Mouse (Mus musculus) MEL (cell line): ENCODE measurements at regions not wholly inside any gene's neighbourhood (a gene's known extent, or its start where the extent isn't known, plus 50 kb on each side); places are given as distances from the start of the nearest gene placed in this dataset.

Source experiments
- CHD2 ChIP-seq: IDR thresholded peaks from 2 replicates; pipeline ENCODE4 v1.6.1; 2011; ENCODE audit warnings: low read length, improper control_type of control experiment
- CTCF ChIP-seq, 3 experiments: IDR thresholded peaks in 2 of 3; conservative IDR thresholded peaks in 1 of 3; 2 replicates each; pipeline ENCODE4 v1.5.1; 2011 to 2012; ENCODE audit warnings: low read length in 3 of 3, low read depth in 2 of 3, mild to moderate bottlenecking in 2 of 3, improper control_type of control experiment in 1 of 3, inconsistent platforms in 1 of 3, mixed read lengths in 1 of 3, moderate library complexity in 1 of 3; ENCODE audit not compliant: control insufficient read depth in 1 of 3, insufficient read depth in 1 of 3, poor library complexity in 1 of 3, severe bottlenecking in 1 of 3
- JUND ChIP-seq: IDR thresholded peaks from 2 replicates; pipeline ENCODE4 v1.6.1; 2011; ENCODE audit warnings: low read depth, mild to moderate bottlenecking, improper control_type of control experiment, low read length
- KAT2A ChIP-seq: conservative IDR thresholded peaks from 2 replicates; pipeline ENCODE4 v1.6.1; 2012; ENCODE audit warnings: low read depth, low read length, improper control_type of control experiment, inconsistent platforms
- MAX ChIP-seq: IDR thresholded peaks from 2 replicates; pipeline ENCODE4 v1.6.1; 2011; ENCODE audit warnings: low read length, improper control_type of control experiment
- POLR2A ChIP-seq, 2 experiments: IDR thresholded peaks; 2 replicates each; pipeline ENCODE4 v1.6.1; 2011 to 2012; ENCODE audit warnings: low read length in 2 of 2, mild to moderate bottlenecking in 2 of 2, control low read depth in 1 of 2, improper control_type of control experiment in 1 of 2, low read depth in 1 of 2, moderate library complexity in 1 of 2; ENCODE audit not compliant: control insufficient read depth in 1 of 2, insufficient read depth in 1 of 2, poor library complexity in 1 of 2
- SMC3 ChIP-seq: IDR thresholded peaks from 2 replicates; pipeline ENCODE4 v1.6.1; 2011; ENCODE audit warnings: low read depth, low read length, improper control_type of control experiment
- ZC3H11A ChIP-seq: IDR thresholded peaks from 2 replicates; pipeline ENCODE4 v1.6.1; 2012; ENCODE audit warnings: low read depth, mild to moderate bottlenecking, inconsistent platforms, low read length, improper control_type of control experiment

DNA sequence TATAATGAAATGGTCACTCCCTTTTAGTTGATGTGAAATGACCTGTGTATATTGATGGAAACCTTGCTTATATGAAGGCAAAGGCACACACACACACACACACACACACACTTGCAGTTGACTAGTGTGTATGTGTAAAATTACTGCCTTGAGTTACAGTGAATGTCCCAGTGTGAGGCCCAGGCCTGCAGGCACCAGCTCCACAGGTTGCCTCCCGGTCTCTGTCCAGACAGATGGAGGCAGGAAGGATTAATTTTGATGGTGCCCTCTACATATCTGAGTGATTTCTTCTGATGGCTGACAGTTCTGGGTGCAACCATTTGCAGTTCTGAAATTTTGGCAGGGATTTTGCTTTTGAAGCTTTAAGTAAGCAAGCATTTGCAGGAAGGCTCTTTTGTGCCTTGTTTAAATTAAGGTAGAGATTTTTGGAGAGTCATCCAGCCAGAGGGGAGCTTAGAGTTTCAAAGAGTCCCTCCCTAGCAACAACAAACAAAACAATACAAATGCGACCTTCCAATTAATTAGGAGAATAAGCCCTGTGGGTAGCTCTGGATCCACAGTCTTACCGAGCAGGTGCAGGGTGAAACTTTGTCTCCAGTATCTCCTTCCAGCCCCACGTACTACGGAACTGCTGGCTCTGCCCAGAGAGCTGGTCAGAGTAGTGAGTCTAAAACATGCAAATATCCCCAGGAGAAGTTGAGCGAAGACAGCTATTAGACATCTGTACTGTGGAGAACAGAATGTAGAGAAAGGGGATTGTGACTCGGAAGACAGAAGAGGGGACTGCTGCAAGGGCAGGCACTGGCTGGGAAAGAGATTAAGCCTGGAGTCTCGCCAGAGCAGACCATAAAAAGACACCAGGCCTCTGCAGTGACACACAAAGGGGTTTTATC lies 87.5 kb upstream of the Tut7 start:
- TF ChIP-seq MAX (no peak), CHD2 (no peak), ZC3H11A (no peak), KAT2A (no peak), CTCF (IDR thresholded peaks at IDR 0.05 in 2 of 3, conservative IDR thresholded peaks at IDR 0.05 in 1 of 3; ENCODE audit: control insufficient read depth in 1 of 3, insufficient read depth in 1 of 3, low read depth in 2 of 3, low read length in 3 of 3, poor library complexity in 1 of 3, severe bottlenecking in 1 of 3) (no peak), JUND (no peak), POLR2A (IDR thresholded peaks at IDR 0.05; ENCODE audit: control insufficient read depth in 1 of 2, insufficient read depth in 1 of 2, low read depth in 1 of 2, low read length in 2 of 2, poor library complexity in 1 of 2) (no peak), SMC3 (no peak)
